Mouse (Mus musculus): ENCODE measurements around the gene Pask.

Pask gene

GRCm38 (mm10) chr1:93277041-93277440, 66.2 kb downstream of the Pask start:
- no peak for DNase-seq (ENCODE audit: low spot score)

- no peak for DNase-seq (ENCODE audit: low spot score)
Measured at GRCm38 (mm10) chr1:93275561-93275960, 67.7 kb downstream of the Pask start.

GRCm38 (mm10) chr1:93272409-93272821, 70.9 kb downstream of the Pask start:
- no peak for DNase-seq (ENCODE audit: low spot score)

GRCm38 (mm10) chr1:93271751-93272150, 71.5 kb downstream of the Pask start:
- no peak for DNase-seq (ENCODE audit: low spot score)

GRCm38 (mm10) chr1:93270516-93271240, 72.6 kb downstream of the Pask start:
- DNase-seq (ENCODE audit: low spot score): no peak

- DNase-seq (ENCODE audit: low spot score): no peak
Measured at GRCm38 (mm10) chr1:93268246-93268645, 75.0 kb downstream of the Pask start.

GRCm38 (mm10) chr1:93267207-93267606, 76.1 kb downstream of the Pask start:
- DNase-seq (ENCODE audit: low spot score): no peak
